Mouse (Mus musculus): ENCODE measurements around the gene Gm47985. TPM values are rescaled to one million over a fixed set of nuclear protein-coding genes. Genes with fewer than 3 reads are reported as not detected.
"Not testable (repeated sequence)": the region's sequence is repeated elsewhere in the genome, so short reads cannot be mapped to it uniquely, and the experiment has no call there.

Gm47985 gene
- total and polyA plus RNA-seq, 2 experiments from 2014 or later = 0.23 to 0.42 TPM

GRCm38 (mm10) chr1:151200620-151201019, 18.3 kb downstream of the Gm47985 start:
- H3K36me3 ChIP-seq (replicated peaks; ENCODE audit: control insufficient read depth, insufficient read depth, low read length); H3K9ac ChIP-seq (replicated peaks; ENCODE audit: low read depth, low read length); H3K4me1 ChIP-seq (ENCODE audit: control insufficient read depth, insufficient read depth); ATAC-seq (ENCODE audit: insufficient read depth, low read depth); H3K9me3 ChIP-seq (replicated peaks; ENCODE audit: control insufficient read depth, low read length); H3K27ac ChIP-seq (ENCODE audit: low read depth); H3K27me3 ChIP-seq (ENCODE audit: control insufficient read depth, insufficient read depth, low read length); DNase-seq (ENCODE audit: low spot score); H3K4me3 ChIP-seq (ENCODE audit: low read depth, low read length); H3K4me2 ChIP-seq (ENCODE audit: low read depth, low read length): not testable (repeated sequence)

GRCm38 (mm10) chr1:151202771-151203170, 20.4 kb downstream of the Gm47985 start:
- H3K27ac ChIP-seq (ENCODE audit: low read depth); H3K36me3 ChIP-seq (replicated peaks; ENCODE audit: control insufficient read depth, insufficient read depth, low read length); H3K4me2 ChIP-seq (ENCODE audit: low read depth, low read length); H3K4me1 ChIP-seq (ENCODE audit: control insufficient read depth, insufficient read depth); H3K9ac ChIP-seq (replicated peaks; ENCODE audit: low read depth, low read length); H3K27me3 ChIP-seq (ENCODE audit: control insufficient read depth, insufficient read depth, low read length); H3K4me3 ChIP-seq (ENCODE audit: low read depth, low read length); ATAC-seq (ENCODE audit: insufficient read depth, low read depth); DNase-seq (ENCODE audit: low spot score); H3K9me3 ChIP-seq (replicated peaks; ENCODE audit: control insufficient read depth, low read length): not testable (repeated sequence)
- WGBS = 34% methylated on average over 3 of the region's 5 CpGs

- not testable (repeated sequence) for H3K9ac ChIP-seq (replicated peaks; ENCODE audit: low read depth, low read length); ATAC-seq (ENCODE audit: insufficient read depth, low read depth); DNase-seq (ENCODE audit: low spot score); H3K27ac ChIP-seq (ENCODE audit: low read depth); H3K4me1 ChIP-seq (ENCODE audit: control insufficient read depth, insufficient read depth); H3K36me3 ChIP-seq (replicated peaks; ENCODE audit: control insufficient read depth, insufficient read depth, low read length); H3K9me3 ChIP-seq (replicated peaks; ENCODE audit: control insufficient read depth, low read length); H3K4me3 ChIP-seq (ENCODE audit: low read depth, low read length); H3K4me2 ChIP-seq (ENCODE audit: low read depth, low read length); H3K27me3 ChIP-seq (ENCODE audit: control insufficient read depth, insufficient read depth, low read length)
- no CpG with 5 or more reads among the region's 6 CpGs for WGBS
Observed at GRCm38 (mm10) chr1:151203818-151204217, 21.5 kb downstream of the Gm47985 start, which contains the start of gene 3110040M04Rik. TSS of gene 3110040M04Rik (plus strand) at chr1:151204121.

- 40% methylated on average over 3 of the region's 5 CpGs for WGBS
- H3K27me3 ChIP-seq (ENCODE audit: control insufficient read depth, insufficient read depth, low read length); H3K9ac ChIP-seq (replicated peaks; ENCODE audit: low read depth, low read length); ATAC-seq (ENCODE audit: insufficient read depth, low read depth); H3K4me3 ChIP-seq (ENCODE audit: low read depth, low read length); H3K9me3 ChIP-seq (replicated peaks; ENCODE audit: control insufficient read depth, low read length); DNase-seq (ENCODE audit: low spot score); H3K4me1 ChIP-seq (ENCODE audit: control insufficient read depth, insufficient read depth); H3K4me2 ChIP-seq (ENCODE audit: low read depth, low read length); H3K27ac ChIP-seq (ENCODE audit: low read depth); H3K36me3 ChIP-seq (replicated peaks; ENCODE audit: control insufficient read depth, insufficient read depth, low read length): not testable (repeated sequence)
Observed at GRCm38 (mm10) chr1:151208493-151208892, 26.2 kb downstream of the Gm47985 start.

- not testable (repeated sequence) for H3K36me3 ChIP-seq (replicated peaks; ENCODE audit: control insufficient read depth, insufficient read depth, low read length); H3K9ac ChIP-seq (replicated peaks; ENCODE audit: low read depth, low read length); DNase-seq (ENCODE audit: low spot score); H3K9me3 ChIP-seq (replicated peaks; ENCODE audit: control insufficient read depth, low read length); H3K27me3 ChIP-seq (ENCODE audit: control insufficient read depth, insufficient read depth, low read length); H3K27ac ChIP-seq (ENCODE audit: low read depth); H3K4me3 ChIP-seq (ENCODE audit: low read depth, low read length); H3K4me2 ChIP-seq (ENCODE audit: low read depth, low read length); H3K4me1 ChIP-seq (ENCODE audit: control insufficient read depth, insufficient read depth); ATAC-seq (ENCODE audit: insufficient read depth, low read depth)
Observed at GRCm38 (mm10) chr1:151208944-151209343, 26.6 kb downstream of the Gm47985 start.

- not testable (repeated sequence) for H3K4me3 ChIP-seq (ENCODE audit: low read depth, low read length); H3K9me3 ChIP-seq (replicated peaks; ENCODE audit: control insufficient read depth, low read length); H3K27ac ChIP-seq (ENCODE audit: low read depth); H3K4me2 ChIP-seq (ENCODE audit: low read depth, low read length); ATAC-seq (ENCODE audit: insufficient read depth, low read depth); H3K4me1 ChIP-seq (ENCODE audit: control insufficient read depth, insufficient read depth); H3K9ac ChIP-seq (replicated peaks; ENCODE audit: low read depth, low read length); DNase-seq (ENCODE audit: low spot score); H3K27me3 ChIP-seq (ENCODE audit: control insufficient read depth, insufficient read depth, low read length); H3K36me3 ChIP-seq (replicated peaks; ENCODE audit: control insufficient read depth, insufficient read depth, low read length)
- 79% methylated on average over 4 of the region's 8 CpGs for WGBS
Observed at GRCm38 (mm10) chr1:151209824-151210355, 27.6 kb downstream of the Gm47985 start, which contains the start of gene Gm47996. TSS of gene Gm47996 (plus strand) at chr1:151210131.

GRCm38 (mm10) chr1:151211666-151212065, 29.3 kb downstream of the Gm47985 start:
- H3K4me2 ChIP-seq (ENCODE audit: low read depth, low read length); H3K36me3 ChIP-seq (replicated peaks; ENCODE audit: control insufficient read depth, insufficient read depth, low read length); H3K27me3 ChIP-seq (ENCODE audit: control insufficient read depth, insufficient read depth, low read length); H3K9ac ChIP-seq (replicated peaks; ENCODE audit: low read depth, low read length); H3K4me3 ChIP-seq (ENCODE audit: low read depth, low read length); H3K27ac ChIP-seq (ENCODE audit: low read depth); ATAC-seq (ENCODE audit: insufficient read depth, low read depth); DNase-seq (ENCODE audit: low spot score); H3K4me1 ChIP-seq (ENCODE audit: control insufficient read depth, insufficient read depth); H3K9me3 ChIP-seq (replicated peaks; ENCODE audit: control insufficient read depth, low read length): not testable (repeated sequence)
- WGBS = 62% methylated on average over 4 of the region's 5 CpGs
